Mouse (Mus musculus) lung, adult 2 months (tissue): ENCODE results near the gene Faah.

ENCODE experiments used
- CTCF ChIP-seq: fragments of 200-500 bp; IDR thresholded peaks from 2 replicates; pipeline ENCODE4 v1.5.1; 2011; ENCODE audit warnings: mild to moderate bottlenecking, low read length, control low read depth; ENCODE audit not compliant: insufficient read depth
- POLR2A ChIP-seq: fragments of 200-500 bp; IDR thresholded peaks from 2 replicates; pipeline ENCODE4 v1.6.1; 2011; ENCODE audit warnings: low read depth, mild to moderate bottlenecking, control low read depth, low read length, borderline replicate concordance; ENCODE audit errors: extremely low read depth

- TF ChIP-seq POLR2A (no peak), CTCF (no peak)
These were observed 30.0 kb upstream of the Faah start for GRCm38 (mm10) chr4:116047681-116048080.
